Mouse (Mus musculus): ENCODE measurements around the gene Lmtk2.

The Lmtk2 gene

GRCm38 (mm10) chr5:144109201-144109600 is 9.0 kb downstream of the Lmtk2 start:
- no peak for DNase-seq (ENCODE audit: low spot score in 2 of 2)

GRCm38 (mm10) chr5:144112574-144113438 is 12.6 kb downstream of the Lmtk2 start:
- no peak for DNase-seq (ENCODE audit: low spot score in 2 of 2)

DNA sequence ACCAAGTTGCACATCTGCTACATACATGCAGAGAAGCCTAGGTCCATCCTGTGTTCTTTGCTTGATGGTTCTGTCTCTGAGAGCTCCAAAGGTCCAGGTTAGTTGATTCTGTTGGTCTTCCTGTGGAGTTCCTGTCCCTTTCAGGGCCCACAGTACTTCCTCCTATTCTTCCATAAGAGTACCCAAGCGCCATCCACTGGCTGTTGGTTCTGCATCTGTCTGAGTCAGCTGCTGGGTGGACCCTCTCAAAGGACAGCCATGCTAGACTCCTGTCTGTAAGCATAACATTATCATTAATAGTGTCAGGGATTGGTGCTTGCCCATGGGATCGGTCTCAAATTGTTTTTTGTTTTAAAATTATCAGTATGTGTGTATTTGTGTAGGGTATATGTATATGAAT is 13.8 kb downstream of the Lmtk2 start:
- DNase-seq (ENCODE audit: low spot score in 2 of 2), result no peak

GRCm38 (mm10) chr5:144114970-144115627 is 14.9 kb downstream of the Lmtk2 start:
- peak in 1 of 2 experiments; percentile 20 for DNase-seq (ENCODE audit: low spot score in 2 of 2)

GRCm38 (mm10) chr5:144115628-144115977 is 15.4 kb downstream of the Lmtk2 start:
- no peak for DNase-seq (ENCODE audit: low spot score in 2 of 2)

GRCm38 (mm10) chr5:144118271-144118670 is 18.0 kb downstream of the Lmtk2 start:
- no peak for DNase-seq (ENCODE audit: low spot score in 2 of 2)

DNA sequence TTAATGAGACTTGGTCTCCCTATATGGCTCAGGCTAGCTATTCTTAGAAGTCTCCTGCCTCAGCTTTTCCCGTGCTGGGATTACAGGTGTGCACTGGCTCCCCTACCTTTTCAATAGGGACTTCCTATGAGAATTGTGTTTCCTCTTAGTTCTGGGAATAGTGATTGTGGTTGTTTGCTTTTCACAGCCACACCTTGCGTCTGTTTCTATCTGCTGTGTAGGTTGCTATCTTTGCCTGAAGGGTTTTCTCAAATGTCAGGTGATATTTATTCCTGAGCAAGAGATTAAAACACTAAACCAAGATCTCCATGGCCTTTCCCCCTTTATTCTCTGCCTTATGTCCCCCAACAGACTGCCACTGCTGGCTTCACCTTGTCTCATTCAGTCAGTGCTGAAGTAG is 19.1 kb downstream of the Lmtk2 start:
- DNase-seq (ENCODE audit: low spot score in 2 of 2), result no peak

DNA sequence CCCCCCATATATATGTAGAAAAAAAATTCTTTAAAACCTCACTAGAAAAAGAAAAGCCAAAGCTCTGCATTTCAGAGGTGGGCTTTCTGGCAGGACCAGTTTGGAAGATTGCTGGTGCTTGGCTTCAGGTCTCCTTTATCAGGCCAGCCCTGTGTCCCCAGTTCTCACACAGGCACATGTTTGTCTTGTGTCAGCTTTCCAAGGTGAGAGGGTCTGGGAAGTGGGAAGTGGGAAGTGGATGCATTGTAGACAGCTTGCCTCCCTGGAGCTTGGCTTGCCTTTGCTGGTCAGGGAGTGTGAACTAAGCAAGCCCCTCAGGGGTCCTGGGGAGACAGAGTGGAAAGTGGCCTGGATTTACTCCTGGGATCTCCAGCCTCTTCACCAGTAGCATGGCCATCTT is 21.3 kb downstream of the Lmtk2 start:
- no peak for DNase-seq (ENCODE audit: low spot score in 2 of 2)

- DNase-seq (ENCODE audit: low spot score in 2 of 2), result peak; percentile 28 to 53
Observed at GRCm38 (mm10) chr5:144125979-144126755, 25.9 kb downstream of the Lmtk2 start.

- DNase-seq (ENCODE audit: low spot score in 2 of 2), result no peak
Observed at GRCm38 (mm10) chr5:144143531-144143930, 43.3 kb downstream of the Lmtk2 start.

GRCm38 (mm10) chr5:144146898-144147297 is 46.7 kb downstream of the Lmtk2 start:
- no peak for DNase-seq (ENCODE audit: low spot score in 2 of 2)

GRCm38 (mm10) chr5:144149530-144149929 is 49.3 kb downstream of the Lmtk2 start:
- DNase-seq (ENCODE audit: low spot score in 2 of 2), result no peak

- DNase-seq (ENCODE audit: low spot score in 2 of 2), result no peak
Observed at GRCm38 (mm10) chr5:144151270-144151669, 51.0 kb downstream of the Lmtk2 start.

DNA sequence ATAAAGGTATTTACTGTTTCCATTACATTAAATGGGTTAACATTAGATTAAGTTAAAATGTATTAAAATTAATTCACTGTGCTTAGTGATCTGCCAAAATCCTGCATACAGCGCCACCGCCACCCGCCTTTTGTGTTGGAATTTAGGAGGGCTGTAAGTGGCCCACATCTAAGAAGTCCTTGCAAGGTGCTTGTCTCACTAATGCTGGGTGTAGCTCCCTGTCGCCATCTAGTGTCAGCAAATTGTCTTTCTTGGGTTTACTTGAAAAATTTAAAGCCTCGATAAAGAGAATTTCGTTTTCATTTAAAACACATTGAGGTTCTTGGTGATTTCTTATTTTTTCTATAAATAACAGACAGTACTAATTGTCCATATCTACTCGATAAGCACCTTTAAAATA is 54.3 kb downstream of the Lmtk2 start:
- peak; percentile 56 to 68 for DNase-seq (ENCODE audit: low spot score in 2 of 2)

GRCm38 (mm10) chr5:144158604-144159003 is 58.4 kb downstream of the Lmtk2 start:
- DNase-seq (ENCODE audit: low spot score in 2 of 2), result no peak

DNA sequence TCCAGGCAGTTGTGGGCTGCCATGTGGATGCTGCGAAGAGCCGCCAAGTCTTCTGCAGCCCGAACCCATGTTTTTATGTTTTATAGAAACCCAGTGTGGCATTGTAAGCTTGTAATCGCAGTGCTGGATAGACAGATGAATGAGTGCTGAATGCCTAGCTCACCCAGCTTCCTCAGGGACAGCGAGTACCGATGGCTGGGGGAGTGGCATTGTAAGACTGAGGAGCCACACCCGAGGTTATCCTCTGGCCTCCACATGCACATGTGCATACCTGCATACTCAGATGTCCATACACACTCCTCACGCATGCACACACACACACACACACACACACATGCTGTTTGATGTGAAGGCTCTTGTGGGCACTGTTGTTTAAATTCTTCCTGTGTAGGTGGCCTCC is 58.9 kb downstream of the Lmtk2 start:
- DNase-seq (ENCODE audit: low spot score in 2 of 2), result no peak

DNA sequence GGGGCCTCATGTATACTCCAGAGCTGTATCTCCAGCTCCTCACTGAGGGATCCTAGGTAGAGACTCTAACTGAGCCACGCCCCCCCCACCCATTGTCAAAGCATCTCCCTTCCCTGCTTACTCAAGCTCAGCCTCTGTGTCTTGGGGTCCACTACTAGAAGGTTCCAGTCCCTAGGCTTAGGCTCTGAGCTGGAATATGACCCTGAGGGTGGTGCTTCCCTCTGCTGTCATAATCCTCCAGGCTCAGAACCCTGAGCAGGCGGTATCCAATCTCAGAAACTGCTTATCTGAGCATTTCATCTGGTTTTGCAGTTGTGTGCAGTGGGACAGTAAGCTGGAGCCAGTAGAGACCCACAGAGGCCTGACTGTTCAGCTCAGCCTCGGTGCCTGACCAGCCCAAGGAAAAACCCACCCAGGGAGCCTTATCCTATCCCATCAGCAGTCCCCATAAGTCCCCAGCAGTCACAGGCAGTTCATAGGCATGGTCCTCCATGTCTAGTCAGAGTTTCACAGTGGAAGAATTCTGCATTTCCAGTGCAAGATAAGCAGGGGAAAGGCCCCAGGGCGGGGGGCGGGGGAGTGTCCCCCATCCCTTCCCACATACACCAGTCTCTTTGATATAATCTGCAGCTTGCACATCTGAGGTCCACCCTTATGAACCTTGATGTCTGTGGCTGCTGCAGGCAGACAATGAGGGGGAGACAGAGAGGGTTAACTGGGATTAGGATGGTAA is 62.0 kb downstream of the Lmtk2 start:
- DNase-seq (ENCODE audit: low spot score in 2 of 2), result no peak

DNA sequence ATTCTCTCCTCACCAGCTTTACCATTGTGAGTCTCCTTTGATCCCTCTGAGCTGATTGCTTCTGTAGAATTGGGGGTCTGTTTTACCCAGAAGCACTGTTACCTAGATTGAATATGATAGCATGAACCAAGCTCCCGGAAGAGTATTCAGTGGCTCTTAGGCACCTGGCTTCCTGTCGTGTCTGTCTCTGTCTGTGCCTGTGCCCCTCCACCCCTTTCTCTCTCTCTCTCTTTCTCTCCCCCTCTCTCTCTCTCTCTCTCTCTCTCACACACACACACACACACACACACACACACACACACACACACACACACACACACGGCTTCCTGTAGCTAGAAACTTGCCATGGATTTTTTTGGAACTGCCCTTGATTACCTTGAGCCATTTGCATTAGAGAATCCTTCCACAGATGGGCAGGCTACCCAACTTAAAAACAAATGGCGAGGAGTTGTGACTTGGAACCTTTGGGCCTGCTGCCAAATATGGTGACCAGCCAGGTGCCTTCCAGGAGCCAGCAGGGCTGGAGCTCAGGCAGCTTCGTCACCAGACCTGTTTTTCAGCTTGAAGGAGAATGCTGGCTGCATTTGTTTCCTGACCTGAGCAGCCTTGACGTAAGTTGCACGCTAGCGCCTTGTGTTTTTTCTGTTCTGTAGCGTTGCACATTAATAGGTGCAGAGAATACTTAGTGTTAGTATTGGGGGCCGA is 62.7 kb downstream of the Lmtk2 start:
- DNase-seq (ENCODE audit: low spot score in 2 of 2), result no peak

GRCm38 (mm10) chr5:144165756-144166155 is 65.5 kb downstream of the Lmtk2 start:
- DNase-seq (ENCODE audit: low spot score in 2 of 2), result no peak

GRCm38 (mm10) chr5:144169275-144169975 is 69.2 kb downstream of the Lmtk2 start:
- no peak for DNase-seq (ENCODE audit: low spot score in 2 of 2)

DNA sequence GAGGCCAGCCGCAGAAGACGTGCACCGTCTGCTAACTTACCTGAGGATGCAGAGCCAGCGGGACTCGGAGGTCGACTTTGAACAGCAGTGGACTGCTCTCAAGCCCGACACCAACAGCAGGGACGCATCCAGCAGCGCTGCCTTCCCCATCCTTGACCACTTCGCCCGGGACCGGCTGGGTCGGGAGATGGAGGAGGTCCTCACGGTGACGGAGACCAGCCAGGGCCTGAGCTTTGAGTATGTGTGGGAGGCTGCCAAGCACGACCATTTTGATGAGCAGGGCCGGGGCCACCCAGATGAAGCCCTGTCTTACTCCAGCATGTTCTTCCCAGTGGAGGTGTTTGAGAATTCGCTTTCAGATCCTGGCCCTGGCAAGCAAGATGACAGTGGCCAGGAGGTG is 73.4 kb downstream of the Lmtk2 start:
- DNase-seq (ENCODE audit: low spot score in 2 of 2), result no peak

Measured in natural killer cell, adult 2 months (primary cell).